Mouse (Mus musculus): Measurements from ENCODE around the gene Rcn3. TPM values are rescaled to one million over a fixed set of nuclear protein-coding genes. Genes with fewer than 3 reads are reported as not detected.

Gene Rcn3
- polyA plus RNA-seq, 1 experiment from 2014 or later, result 135 TPM

DNA sequence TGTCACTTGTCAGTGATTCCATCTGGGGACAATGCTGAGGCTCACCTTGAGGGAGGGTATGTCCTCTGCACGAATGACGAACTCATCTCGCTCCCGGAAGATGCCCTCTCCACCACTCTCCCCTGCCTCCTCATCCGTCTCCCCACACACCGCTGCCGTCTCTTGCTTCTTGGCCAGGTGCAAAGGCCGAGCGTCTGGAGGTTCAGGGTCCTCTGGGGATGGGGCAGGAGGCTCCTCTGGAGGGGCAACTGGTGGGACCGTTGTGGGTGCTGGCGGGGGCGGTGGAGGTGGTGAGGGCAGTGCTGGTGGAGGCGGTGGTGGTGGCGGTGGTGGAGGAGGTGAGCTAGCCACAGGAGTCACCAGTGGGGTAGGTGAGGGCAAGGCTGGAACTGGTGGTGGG, 48.7 kb downstream of the Rcn3 start:
- 96% methylated on average over 14 of the region's 14 CpGs for WGBS
- no peak for DNase-seq (ENCODE audit: low spot score)
- peaks cover 100% of the 10 kb centered on the region for H3K36me3 ChIP-seq

DNA sequence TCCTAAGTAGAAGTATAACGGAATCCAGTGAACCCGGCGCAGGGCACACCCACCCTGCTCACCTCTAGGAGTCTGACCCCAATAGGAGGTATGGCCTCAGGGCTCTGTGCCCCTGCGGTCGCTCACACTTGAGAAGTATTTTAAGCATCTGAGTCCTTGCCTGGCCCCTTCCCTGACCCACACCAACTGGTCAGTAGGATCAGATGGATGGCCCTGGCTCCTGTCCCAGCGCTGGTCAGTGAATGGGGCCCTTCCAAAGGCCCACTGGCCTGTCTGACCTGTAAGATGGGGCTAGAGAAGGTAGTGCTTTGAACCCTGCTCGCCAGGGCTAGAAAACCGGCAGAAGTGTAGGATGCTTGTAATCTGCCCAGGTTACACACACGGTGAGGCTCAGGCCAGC, 51.2 kb downstream of the Rcn3 start:
- H3K27ac ChIP-seq, result no peak overlapping the region
- H3K4me1 ChIP-seq (replicated peaks), result no peaks in the 10 kb centered on the region
- no peak overlapping the region for H3K4me3 ChIP-seq
- no peaks in the 10 kb centered on the region for H3K9me3 ChIP-seq
- peaks cover 100% of the 10 kb centered on the region for H3K36me3 ChIP-seq
- WGBS, result 92% methylated on average over 9 of the region's 9 CpGs
- H3K27me3 ChIP-seq (ENCODE audit: insufficient read depth, poor library complexity, severe bottlenecking), result no peaks in the 10 kb centered on the region
- no peak for DNase-seq (ENCODE audit: low spot score)

More for the DNA sequence above, 48.7 kb downstream of the Rcn3 start:
- 0 out of 2 replicates have a peak, but pooled peaks cover 4% of the 10 kb centered on the region for H3K4me1 ChIP-seq (replicated peaks)
- no peak overlapping the region for H3K4me3 ChIP-seq
- no peaks in the 10 kb centered on the region for H3K9me3 ChIP-seq
- H3K27me3 ChIP-seq (ENCODE audit: insufficient read depth, poor library complexity, severe bottlenecking), result no peaks in the 10 kb centered on the region
- no peak overlapping the region for H3K27ac ChIP-seq

DNA sequence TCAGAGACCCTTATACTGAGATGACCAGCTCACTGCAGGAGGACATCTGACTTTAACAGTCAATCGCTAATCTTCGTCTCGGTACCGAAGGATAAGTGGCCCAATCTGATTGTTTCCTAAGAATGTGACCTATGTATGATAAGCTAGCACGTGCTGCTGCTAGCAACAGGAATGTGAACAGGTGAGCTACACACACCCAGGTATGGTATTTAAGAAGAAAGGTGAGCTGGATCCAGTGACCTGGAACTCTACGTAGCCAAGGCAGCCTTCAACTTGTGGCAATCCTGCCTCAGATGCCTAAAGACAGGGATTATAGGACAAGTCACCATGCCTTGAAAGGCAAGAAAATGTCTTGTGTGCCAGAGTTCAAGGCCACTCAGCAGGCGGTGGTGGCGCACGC, 53.6 kb downstream of the Rcn3 start:
- Histone ChIP-seq H3K27ac (no peak overlapping the region), H3K9me3 (no peaks in the 10 kb centered on the region), H3K4me3 (no peak overlapping the region), H3K4me1 (replicated peaks) (no peaks in the 10 kb centered on the region), H3K27me3 (ENCODE audit: insufficient read depth, poor library complexity, severe bottlenecking) (no peaks in the 10 kb centered on the region), H3K36me3 (peaks cover 100% of the 10 kb centered on the region)
- 95% methylated on average over 9 of the region's 9 CpGs for whole genome bisulfite sequencing
- no peak for DNase-seq (ENCODE audit: low spot score)

DNA sequence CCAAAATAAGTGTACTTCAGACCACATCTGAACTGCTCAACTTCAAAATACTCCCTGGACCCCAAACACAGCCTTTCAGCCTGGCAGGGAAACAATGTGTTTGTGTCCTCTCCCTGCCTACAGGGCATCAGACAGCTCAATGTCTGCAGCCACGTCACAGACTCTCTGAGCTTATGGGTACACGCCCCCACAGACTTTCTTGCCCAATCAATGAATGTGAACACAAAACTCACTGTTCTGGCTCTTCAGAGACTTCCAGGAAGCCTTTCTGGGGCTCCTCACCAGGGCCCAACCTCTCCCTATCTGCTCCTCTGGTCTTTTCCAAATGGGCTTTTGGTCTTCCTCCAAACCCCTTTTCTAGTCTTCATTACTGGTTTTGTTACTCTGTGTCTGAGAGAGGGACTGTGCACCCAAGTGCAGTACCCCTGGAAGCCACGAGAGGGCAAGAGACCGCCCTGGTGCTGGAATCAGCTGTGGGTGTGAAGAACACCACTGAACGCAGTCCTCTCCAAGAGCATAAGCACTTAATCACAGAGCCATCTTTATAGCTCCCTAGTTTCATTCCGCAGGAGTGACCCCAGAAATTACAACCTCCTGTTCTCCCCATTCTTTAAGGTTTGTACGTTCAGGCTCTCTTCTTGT, 54.2 kb downstream of the Rcn3 start:
- no peak overlapping the region for H3K27ac ChIP-seq
- 72% methylated on average over 7 of the region's 7 CpGs for WGBS
- no peak overlapping the region for H3K4me3 ChIP-seq
- peak; percentile 59 for DNase-seq (ENCODE audit: low spot score)
- peaks cover 100% of the 10 kb centered on the region for H3K36me3 ChIP-seq
- no peaks in the 10 kb centered on the region for H3K9me3 ChIP-seq
- H3K4me1 ChIP-seq (replicated peaks), result no peaks in the 10 kb centered on the region
- no peaks in the 10 kb centered on the region for H3K27me3 ChIP-seq (ENCODE audit: insufficient read depth, poor library complexity, severe bottlenecking)

DNA sequence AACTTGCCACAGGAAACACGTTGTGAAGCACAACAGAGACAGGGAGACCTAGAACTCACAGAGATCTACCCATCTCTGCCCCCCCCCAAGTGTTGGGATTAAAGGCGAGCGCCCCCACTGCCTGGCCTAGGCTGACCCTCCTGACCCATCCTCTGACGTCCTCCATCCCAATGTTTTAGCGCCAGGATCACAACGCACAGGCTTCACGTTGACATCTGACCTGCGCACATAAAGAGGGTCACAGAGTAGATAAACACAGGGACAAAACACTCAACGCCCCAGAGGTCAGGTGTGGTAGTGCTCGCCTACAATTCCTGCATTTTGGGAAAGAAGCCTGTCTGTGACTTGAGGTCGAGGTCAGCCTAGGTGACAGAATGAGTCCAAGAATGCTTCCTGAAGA, 55.3 kb downstream of the Rcn3 start:
- H3K4me3 ChIP-seq, result no peak overlapping the region
- no peaks in the 10 kb centered on the region for H3K4me1 ChIP-seq (replicated peaks)
- no peak overlapping the region for H3K27ac ChIP-seq
- peaks cover 100% of the 10 kb centered on the region for H3K36me3 ChIP-seq
- no peaks in the 10 kb centered on the region for H3K27me3 ChIP-seq (ENCODE audit: insufficient read depth, poor library complexity, severe bottlenecking)
- H3K9me3 ChIP-seq, result no peaks in the 10 kb centered on the region
- WGBS, result 88% methylated on average over 11 of the region's 11 CpGs
- no peak for DNase-seq (ENCODE audit: low spot score)

DNA sequence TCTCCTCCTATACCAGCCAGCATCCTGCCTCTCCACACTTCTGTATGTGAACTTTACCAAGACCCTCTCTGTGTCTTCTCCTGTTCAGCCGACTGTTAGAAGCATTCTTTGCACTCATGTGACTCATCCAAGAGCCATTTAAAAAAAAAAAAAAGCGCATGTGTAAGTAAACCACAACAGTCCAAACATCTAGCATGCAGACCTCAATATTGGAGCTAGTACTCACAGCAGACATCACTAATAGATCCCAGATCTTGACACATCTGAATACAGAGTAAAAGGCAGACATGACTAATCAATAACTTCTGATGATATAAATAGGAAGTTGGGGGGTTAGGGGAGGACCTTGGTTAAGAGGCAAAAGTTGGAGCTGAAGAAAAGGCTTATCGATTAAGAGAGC, 56.4 kb downstream of the Rcn3 start:
- peaks cover 100% of the 10 kb centered on the region for H3K36me3 ChIP-seq
- 90% methylated on average over 3 of the region's 3 CpGs for WGBS

DNA sequence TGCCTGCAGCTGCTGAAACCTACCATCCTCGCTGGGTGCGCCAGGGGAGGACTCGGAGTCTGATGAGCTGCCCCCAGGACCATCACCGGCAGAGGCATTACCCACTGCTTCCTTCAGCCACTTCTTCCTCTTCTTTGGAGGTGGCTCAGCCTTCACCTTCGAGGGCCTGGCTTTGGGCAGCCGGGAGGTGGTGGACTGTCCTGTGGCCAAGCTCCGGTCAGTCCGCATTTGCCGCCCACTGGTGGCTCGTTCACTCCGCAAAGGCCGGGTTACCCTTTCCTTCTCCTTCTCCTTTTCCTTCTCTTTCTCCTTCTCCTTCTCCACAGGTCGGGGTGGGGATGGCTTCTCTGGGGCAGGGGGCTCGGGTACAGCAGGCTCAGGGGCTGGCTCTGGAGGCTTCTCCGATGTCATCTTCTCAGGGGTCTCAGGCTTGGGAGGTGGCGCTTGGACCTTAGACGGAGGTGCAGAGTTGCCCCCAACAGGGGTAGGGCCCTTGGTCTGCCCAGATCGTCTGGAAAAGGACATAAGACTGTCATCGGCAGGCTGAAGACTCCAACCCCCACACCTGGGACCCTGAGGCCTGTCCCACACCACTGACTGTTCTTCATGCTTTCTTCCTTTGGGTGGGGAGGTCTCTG, 58.2 kb downstream of the Rcn3 start:
- H3K4me1 ChIP-seq (replicated peaks), result no peaks in the 10 kb centered on the region
- H3K27me3 ChIP-seq (ENCODE audit: insufficient read depth, poor library complexity, severe bottlenecking), result no peaks in the 10 kb centered on the region
- H3K36me3 ChIP-seq, result peaks cover 100% of the 10 kb centered on the region
- DNase-seq (ENCODE audit: low spot score), result no peak
- no peaks in the 10 kb centered on the region for H3K9me3 ChIP-seq
- no peak overlapping the region for H3K27ac ChIP-seq
- no peak overlapping the region for H3K4me3 ChIP-seq
- WGBS, result 96% methylated on average over 19 of the region's 19 CpGs

More for the DNA sequence above, 56.4 kb downstream of the Rcn3 start:
- H3K4me3 ChIP-seq, result no peak overlapping the region
- no peaks in the 10 kb centered on the region for H3K4me1 ChIP-seq (replicated peaks)
- DNase-seq (ENCODE audit: low spot score), result no peak
- H3K27me3 ChIP-seq (ENCODE audit: insufficient read depth, poor library complexity, severe bottlenecking), result no peaks in the 10 kb centered on the region
- H3K9me3 ChIP-seq, result no peaks in the 10 kb centered on the region
- no peak overlapping the region for H3K27ac ChIP-seq

MicroRNA genes within 50 kb of the gene (microRNA counts, 519-probe panel; counts per million panel counts)
- microRNA mmu-miR-150, result 1,255 counts per million, percentile 77 among the panel's probes with 10 or more counts

Other genes starting within 250 kb of the Rcn3 start
- 81.7 and 93.3 TPM in 2 replicates for gene Akt1s1, start 243.2 kb downstream of the Rcn3 start, polyA plus RNA-seq (2016; fragmentation: Nextera tagmentation; extraction: Ambion mirVana)
- 77.1 and 91.1 TPM in 2 replicates for gene Tbc1d17, start 243.1 kb downstream of the Rcn3 start, polyA plus RNA-seq (2016; fragmentation: Nextera tagmentation; extraction: Ambion mirVana)
- gene Pnkp, start 235.1 kb downstream of the Rcn3 start, polyA plus RNA-seq (2016; fragmentation: Nextera tagmentation; extraction: Ambion mirVana), result 36.3 and 40.2 TPM in 2 replicates
- gene Ptov1, start 222.4 kb downstream of the Rcn3 start, polyA plus RNA-seq (2016; fragmentation: Nextera tagmentation; extraction: Ambion mirVana), result 478 and 579 TPM in 2 replicates
- 187 and 223 TPM in 2 replicates for gene Med25, start 199.5 kb downstream of the Rcn3 start, polyA plus RNA-seq (2016; fragmentation: Nextera tagmentation; extraction: Ambion mirVana)
- gene Fuz, start 196.1 kb downstream of the Rcn3 start, polyA plus RNA-seq (2016; fragmentation: Nextera tagmentation; extraction: Ambion mirVana), result 24.4 and 28.4 TPM in 2 replicates
- 80.7 and 93.1 TPM in 2 replicates for gene Ap2a1, start 162.7 kb downstream of the Rcn3 start, polyA plus RNA-seq (2016; fragmentation: Nextera tagmentation; extraction: Ambion mirVana)
- gene Tsks, start 149.0 kb downstream of the Rcn3 start, polyA plus RNA-seq (2016; fragmentation: Nextera tagmentation; extraction: Ambion mirVana), result 0.08 TPM in 1 of 2 replicates, not detected in the other
- 22.4 and 26.8 TPM in 2 replicates for gene Cpt1c, start 117.4 kb downstream of the Rcn3 start, polyA plus RNA-seq (2016; fragmentation: Nextera tagmentation; extraction: Ambion mirVana)
- gene Prmt1, start 105.7 kb downstream of the Rcn3 start, polyA plus RNA-seq (2016; fragmentation: Nextera tagmentation; extraction: Ambion mirVana), result 843 and 861 TPM in 2 replicates
- gene Irf3, start 94.6 kb downstream of the Rcn3 start, polyA plus RNA-seq (2016; fragmentation: Nextera tagmentation; extraction: Ambion mirVana), result 76.7 and 78.1 TPM in 2 replicates
- 69.6 and 73.9 TPM in 2 replicates for gene Bcl2l12, start 93.5 kb downstream of the Rcn3 start, polyA plus RNA-seq (2016; fragmentation: Nextera tagmentation; extraction: Ambion mirVana)
- gene Scaf1, start 75.9 kb downstream of the Rcn3 start, polyA plus RNA-seq (2016; fragmentation: Nextera tagmentation; extraction: Ambion mirVana), result 44.0 and 49.9 TPM in 2 replicates
- gene Rras, start 74.3 kb downstream of the Rcn3 start, polyA plus RNA-seq (2016; fragmentation: Nextera tagmentation; extraction: Ambion mirVana), result 24.4 and 24.8 TPM in 2 replicates
- 11.9 and 13.4 TPM in 2 replicates for gene Prr12, start 39.3 kb downstream of the Rcn3 start, polyA plus RNA-seq (2016; fragmentation: Nextera tagmentation; extraction: Ambion mirVana)
- gene Nosip, start 29.8 kb downstream of the Rcn3 start, polyA plus RNA-seq (2016; fragmentation: Nextera tagmentation; extraction: Ambion mirVana), result 67.8 and 70.7 TPM in 2 replicates
- gene Prrg2, start 29.5 kb downstream of the Rcn3 start, polyA plus RNA-seq (2016; fragmentation: Nextera tagmentation; extraction: Ambion mirVana), result 16.9 and 18.6 TPM in 2 replicates
- gene Fcgrt, start 11.6 kb upstream of the Rcn3 start, polyA plus RNA-seq (2016; fragmentation: Nextera tagmentation; extraction: Ambion mirVana), result 9.9 and 13.1 TPM in 2 replicates
- 1,526 and 1,700 TPM in 2 replicates for gene Rps11, start 32.2 kb upstream of the Rcn3 start, polyA plus RNA-seq (2016; fragmentation: Nextera tagmentation; extraction: Ambion mirVana)
- gene Rpl13a, start 36.5 kb upstream of the Rcn3 start, polyA plus RNA-seq (2016; fragmentation: Nextera tagmentation; extraction: Ambion mirVana), result 1,174 and 1,234 TPM in 2 replicates
- 0.13 and 0.15 TPM in 2 replicates for gene Gm45713, start 44.0 kb upstream of the Rcn3 start, polyA plus RNA-seq (2016; fragmentation: Nextera tagmentation; extraction: Ambion mirVana)
- gene Flt3l, start 44.2 kb upstream of the Rcn3 start, polyA plus RNA-seq (2016; fragmentation: Nextera tagmentation; extraction: Ambion mirVana), result 0.85 and 2.0 TPM in 2 replicates
- gene Pih1d1, start 62.1 kb upstream of the Rcn3 start, polyA plus RNA-seq (2016; fragmentation: Nextera tagmentation; extraction: Ambion mirVana), result 101 and 116 TPM in 2 replicates
- gene Aldh16a1, start 62.4 kb upstream of the Rcn3 start, polyA plus RNA-seq (2016; fragmentation: Nextera tagmentation; extraction: Ambion mirVana), result 54.5 and 55.3 TPM in 2 replicates
- 0.71 and 1.2 TPM in 2 replicates for gene Slc17a7, start 71.7 kb upstream of the Rcn3 start, polyA plus RNA-seq (2016; fragmentation: Nextera tagmentation; extraction: Ambion mirVana)
- not detected in 2 replicates for gene Gfy, start 87.3 kb upstream of the Rcn3 start, polyA plus RNA-seq (2016; fragmentation: Nextera tagmentation; extraction: Ambion mirVana)
- not detected in 2 replicates for gene Pth2, start 88.8 kb upstream of the Rcn3 start, polyA plus RNA-seq (2016; fragmentation: Nextera tagmentation; extraction: Ambion mirVana)
- 0.64 and 0.80 TPM in 2 replicates for gene Ccdc155, start 112.7 kb upstream of the Rcn3 start, polyA plus RNA-seq (2016; fragmentation: Nextera tagmentation; extraction: Ambion mirVana)
- gene Dkkl1, start 119.9 kb upstream of the Rcn3 start, polyA plus RNA-seq (2016; fragmentation: Nextera tagmentation; extraction: Ambion mirVana), result 1.8 and 2.1 TPM in 2 replicates
- 324 and 370 TPM in 2 replicates for gene Tead2, start 123.5 kb upstream of the Rcn3 start, polyA plus RNA-seq (2016; fragmentation: Nextera tagmentation; extraction: Ambion mirVana)
- 1.0 and 1.1 TPM in 2 replicates for gene Cd37, start 146.9 kb upstream of the Rcn3 start, polyA plus RNA-seq (2016; fragmentation: Nextera tagmentation; extraction: Ambion mirVana)
- gene Slc6a16, start 148.9 kb upstream of the Rcn3 start, polyA plus RNA-seq (2016; fragmentation: Nextera tagmentation; extraction: Ambion mirVana), result 0.26 TPM in 1 of 2 replicates, not detected in the other
- not detected in 2 replicates for gene Slc6a21, start 185.3 kb upstream of the Rcn3 start, polyA plus RNA-seq (2016; fragmentation: Nextera tagmentation; extraction: Ambion mirVana)
- gene Trpm4, start 241.6 kb upstream of the Rcn3 start, polyA plus RNA-seq (2016; fragmentation: Nextera tagmentation; extraction: Ambion mirVana), result 10.5 and 12.5 TPM in 2 replicates
- 0.36 and 0.42 TPM in 2 replicates for gene Hrc, start 243.1 kb upstream of the Rcn3 start, polyA plus RNA-seq (2016; fragmentation: Nextera tagmentation; extraction: Ambion mirVana)

Data from hindbrain, embryonic 10.5 days (tissue).